Mouse (Mus musculus) spleen, postnatal 10 days (tissue): ENCODE measurements around the gene Trmt1l.
"Not testable (repeated sequence)": the region's sequence is repeated elsewhere in the genome, so short reads cannot be mapped to it uniquely, and the experiment has no call there.

Source experiments
- DNase-seq, 2 experiments: peaks; one replicate each; pipeline ENCODE4 v3.0.0; 2021 to 2022; ENCODE audit warnings: low spot score in 2 of 2

Gene Trmt1l

DNA sequence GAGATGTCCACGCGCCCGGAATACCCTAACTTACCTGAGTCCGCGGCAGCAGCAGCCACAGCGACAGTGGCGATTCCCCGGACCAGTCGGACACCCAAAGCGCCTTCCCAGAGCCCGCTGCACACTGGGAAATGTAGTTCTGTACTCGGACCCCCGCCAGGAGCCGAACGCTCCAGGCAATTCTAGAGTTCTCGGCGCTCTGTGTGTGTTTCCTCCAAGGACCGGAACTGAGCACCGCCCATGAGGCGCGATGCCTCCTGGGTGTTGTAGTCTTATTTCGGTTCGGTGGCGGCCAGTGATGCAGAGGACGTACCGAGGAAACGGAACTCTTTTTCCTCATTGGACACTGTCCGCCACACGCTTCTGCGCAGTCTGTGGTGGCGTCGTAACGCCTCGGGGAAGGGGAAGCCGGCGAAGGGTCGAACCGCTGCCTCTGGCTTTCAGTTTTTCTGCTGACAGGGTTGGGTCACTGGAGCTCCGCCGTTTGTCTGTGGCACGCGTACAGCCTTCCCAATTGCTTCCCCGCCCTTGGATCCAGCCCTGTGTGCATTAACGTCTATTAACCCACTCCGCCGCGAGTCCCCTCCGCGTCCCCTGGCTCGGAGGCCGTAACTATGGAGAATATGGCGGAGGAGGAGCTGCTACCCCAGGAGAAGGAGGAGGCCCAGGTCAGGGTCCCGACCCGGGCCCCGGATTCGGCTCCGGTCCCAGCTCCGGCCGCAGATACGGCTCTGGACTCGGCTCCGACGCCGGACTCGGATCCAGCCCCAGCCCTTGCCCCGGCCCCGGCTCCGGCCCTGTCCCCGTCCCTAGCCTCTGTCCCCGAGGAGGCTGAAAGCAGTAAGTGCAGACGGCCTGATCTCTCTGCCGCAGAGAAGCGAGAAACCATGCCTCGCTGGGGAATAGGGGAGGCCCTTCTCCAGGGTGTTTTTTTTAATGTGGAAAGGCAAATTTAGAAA lies at the start of gene Trmt1l, which contains the start of gene Swt1:
Gene Trmt1l (plus strand): TSS at position 280 of the 959 bp plus-strand sequence.
Gene Swt1 (minus strand): TSS at position 193 of the 959 bp plus-strand sequence.
- DNase-seq = peak; percentile 89 to 95

- DNase-seq = peak in 1 of 2 experiments; percentile 41
These were observed 38.3 kb upstream of the Trmt1l start for GRCm38 (mm10) chr1:151390029-151390428.

- DNase-seq = no peak
These were observed 18.5 kb upstream of the Trmt1l start for GRCm38 (mm10) chr1:151409827-151410226.

DNA sequence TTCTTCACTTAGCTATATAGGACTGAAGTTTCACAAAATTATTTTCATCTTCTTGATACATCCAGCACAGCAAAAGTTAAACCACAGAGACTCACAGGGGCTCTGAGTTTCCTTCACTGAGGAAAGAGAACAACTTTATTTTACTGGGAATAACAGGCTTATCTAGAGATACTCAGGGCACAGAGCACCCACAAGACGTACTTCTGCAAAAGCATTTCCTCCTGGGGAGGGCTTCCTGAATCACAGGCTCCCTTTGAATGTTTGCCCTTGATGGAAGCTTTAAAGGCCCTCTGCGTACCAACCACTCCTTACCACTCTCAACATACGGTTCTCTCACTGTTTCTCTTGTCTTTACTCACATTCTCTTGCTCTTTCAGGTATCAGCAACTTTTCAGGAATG lies 6.2 kb upstream of the Trmt1l start:
- no peak for DNase-seq

DNA sequence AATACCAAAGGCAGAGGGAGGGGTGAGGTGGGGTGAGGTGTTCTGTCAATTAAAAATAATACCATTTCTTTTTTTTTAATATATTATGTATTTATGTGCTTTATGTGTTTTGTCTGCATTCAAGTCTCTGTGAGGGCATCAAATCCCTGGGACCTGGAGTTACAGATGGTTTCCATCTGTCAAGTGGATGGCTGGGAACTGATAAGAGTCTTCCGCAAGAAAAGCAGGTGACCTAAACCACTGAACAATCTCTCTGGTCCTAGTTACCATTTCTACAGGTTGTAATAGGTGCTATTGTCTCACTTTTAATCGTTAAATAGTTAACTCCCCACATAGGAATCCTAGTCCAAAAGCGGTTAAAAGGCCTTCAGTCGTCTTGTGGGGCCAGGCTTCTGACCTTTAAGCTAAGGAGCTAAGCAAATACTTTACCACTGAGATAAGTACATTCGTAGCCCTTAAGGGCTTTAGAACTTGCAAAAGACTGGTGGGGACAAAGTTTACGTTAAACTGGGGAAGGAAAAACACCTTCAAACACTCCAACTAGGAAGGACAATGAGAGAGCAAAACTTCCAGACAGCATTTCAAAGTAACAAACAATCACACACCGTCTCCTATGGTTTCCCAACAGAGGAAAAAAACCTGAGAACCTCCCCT lies 1.3 kb upstream of the Trmt1l start:
- peak in 1 of 2 experiments; percentile 15 for DNase-seq

- DNase-seq = no peak
These were observed 467 bp upstream of the Trmt1l start for GRCm38 (mm10) chr1:151427888-151428262.

DNA sequence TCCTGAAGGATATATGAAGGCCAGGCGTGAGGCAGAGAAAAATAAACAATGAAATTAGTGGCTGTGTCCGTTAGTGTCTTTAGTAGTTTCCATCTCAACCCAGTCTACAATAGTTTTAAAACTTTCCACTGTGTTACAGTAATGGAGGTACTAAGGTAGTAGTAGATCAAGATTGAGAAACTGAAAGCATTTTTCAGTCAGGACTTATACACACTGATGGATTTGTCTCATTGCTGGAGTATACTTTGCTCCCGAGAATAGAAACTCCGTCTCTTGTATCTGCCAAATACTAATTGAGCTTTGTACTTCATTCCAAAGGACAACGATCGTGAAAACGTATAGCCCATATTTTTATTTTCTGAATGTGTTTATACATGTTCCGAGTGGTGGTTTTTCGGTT lies 974 bp downstream of the Trmt1l start:
- no peak for DNase-seq

DNA sequence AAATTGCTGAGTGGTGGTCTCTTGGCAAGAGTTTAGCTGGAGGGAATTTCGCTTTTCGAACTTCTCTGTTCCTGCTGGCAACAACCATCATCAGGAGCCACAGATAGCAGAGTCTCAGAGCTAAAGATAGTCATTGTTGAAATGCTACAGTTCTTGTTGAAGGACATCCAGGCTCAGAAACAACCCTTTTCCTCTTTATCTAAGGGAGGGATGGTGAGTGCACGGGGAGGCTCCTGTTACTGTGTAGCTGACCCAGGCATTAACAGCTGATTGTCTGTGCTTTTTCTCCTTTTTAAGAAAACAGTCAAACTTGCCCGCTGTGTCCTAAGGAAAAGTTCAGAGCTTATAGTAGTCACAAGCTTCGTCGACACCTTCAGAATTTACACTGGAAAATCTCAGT lies 7.1 kb downstream of the Trmt1l start:
- DNase-seq = no peak

- DNase-seq = no peak
These were observed 21.5 kb downstream of the Trmt1l start for GRCm38 (mm10) chr1:151449866-151450265.

DNA sequence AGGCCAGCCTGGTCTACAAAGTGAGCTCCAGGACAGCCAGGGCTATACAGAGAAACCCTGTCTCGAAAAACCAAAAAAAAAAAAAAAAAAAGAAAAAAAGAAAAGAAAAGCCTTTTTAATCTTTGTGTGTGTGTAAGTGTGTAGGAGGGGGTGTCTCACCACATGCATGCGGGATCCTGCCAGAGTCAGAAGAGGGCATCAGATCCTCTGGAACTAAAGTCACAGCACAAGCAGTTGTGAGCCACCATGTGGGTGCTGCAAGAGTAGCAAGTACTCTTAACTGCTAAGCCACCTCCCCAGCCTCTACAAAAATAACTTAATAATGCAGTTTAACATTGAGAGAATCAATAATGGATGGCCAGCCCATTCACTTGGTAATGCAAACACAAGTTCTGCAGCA lies 22.5 kb downstream of the Trmt1l start:
- no peak for DNase-seq

DNA sequence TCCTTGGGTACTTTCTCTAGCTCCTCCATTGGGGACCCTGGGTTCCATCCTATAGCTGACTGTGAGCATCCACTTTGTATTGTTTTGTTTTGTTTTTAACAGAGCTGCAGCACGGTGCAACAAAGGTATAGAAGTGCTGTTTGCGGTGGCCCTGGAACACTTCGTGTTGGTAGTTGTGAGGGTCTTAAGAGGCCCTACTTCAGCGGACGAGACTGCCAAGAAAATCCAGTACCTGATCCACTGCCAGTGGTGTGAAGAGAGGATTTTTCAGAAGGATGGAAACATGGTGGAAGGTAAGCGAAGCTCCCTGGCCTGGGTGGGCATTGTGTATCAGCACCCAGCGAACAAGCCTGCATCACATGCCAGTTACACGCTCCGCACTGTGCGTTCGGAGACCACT lies 23.6 kb downstream of the Trmt1l start:
- DNase-seq = no peak

GRCm38 (mm10) chr1:151457087-151457486 lies 28.7 kb downstream of the Trmt1l start:
- no peak for DNase-seq

GRCm38 (mm10) chr1:151461265-151461664 lies 32.9 kb downstream of the Trmt1l start:
- DNase-seq = peak in 1 of 2 experiments; percentile 38

DNA sequence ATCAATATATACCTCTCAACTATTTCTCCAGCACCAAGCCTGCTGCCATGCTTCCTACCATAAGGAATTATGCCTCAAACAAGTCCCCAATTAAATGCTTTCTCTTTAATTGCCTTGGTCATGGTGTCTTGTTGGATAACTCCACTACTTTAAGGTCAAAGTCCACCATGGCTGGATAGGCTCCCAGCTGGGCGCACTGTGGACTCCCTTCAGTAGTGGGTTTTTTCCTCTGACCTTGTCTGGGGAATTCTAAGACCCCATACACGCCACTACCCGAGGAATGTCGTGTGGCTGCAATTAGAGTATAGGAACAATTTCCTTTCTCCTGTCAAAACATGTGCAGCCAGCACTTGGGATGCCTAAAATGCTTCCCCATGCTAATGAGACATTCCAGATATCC lies 36.6 kb downstream of the Trmt1l start:
- DNase-seq = no peak

DNA sequence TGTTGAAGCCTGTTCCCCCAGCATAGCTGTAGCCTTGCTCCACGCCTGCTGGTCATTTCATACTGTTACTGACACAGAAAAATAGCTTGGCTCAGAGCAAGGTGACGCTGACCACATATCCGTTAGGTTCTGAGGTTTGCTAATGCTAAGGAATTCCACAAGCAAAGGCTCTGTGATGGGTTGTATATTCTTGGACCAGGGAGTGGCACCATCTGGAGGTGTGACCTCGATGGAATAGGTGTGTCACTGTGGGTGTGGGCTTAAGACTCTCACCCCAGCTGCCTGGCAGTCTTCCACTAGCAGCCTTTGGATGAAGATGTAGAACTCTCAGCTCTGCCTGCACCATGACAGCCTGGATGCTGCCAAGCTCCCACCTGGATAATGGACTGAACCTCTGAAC lies 38.2 kb downstream of the Trmt1l start:
- DNase-seq = no peak

GRCm38 (mm10) chr1:151471429-151471828 lies 43.1 kb downstream of the Trmt1l start:
- DNase-seq = no peak

GRCm38 (mm10) chr1:151472386-151472785 lies 44.0 kb downstream of the Trmt1l start:
- DNase-seq = not testable (repeated sequence)

- DNase-seq = no peak
These were observed 54.2 kb downstream of the Trmt1l start for GRCm38 (mm10) chr1:151482497-151482896.

DNA sequence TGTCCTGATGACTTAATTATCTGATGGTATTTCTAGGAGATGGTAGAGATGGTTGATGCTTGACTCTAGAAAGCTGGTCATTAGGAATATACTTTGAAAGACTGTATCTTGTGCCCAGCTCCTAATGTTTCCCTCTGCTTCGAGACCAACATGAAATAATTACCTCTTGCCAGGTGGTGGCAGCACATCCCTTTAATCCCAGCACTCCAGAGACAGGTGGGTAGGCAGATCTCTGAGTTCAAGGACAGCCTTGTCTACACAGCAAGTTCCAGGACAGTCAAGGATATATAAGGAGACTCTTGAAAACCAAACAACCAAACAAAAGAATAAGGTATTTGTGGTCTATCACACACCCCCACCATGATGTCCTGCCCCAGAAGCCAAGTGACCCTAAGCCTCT lies 55.2 kb downstream of the Trmt1l start:
- peak in 1 of 2 experiments; percentile 53 for DNase-seq

DNA sequence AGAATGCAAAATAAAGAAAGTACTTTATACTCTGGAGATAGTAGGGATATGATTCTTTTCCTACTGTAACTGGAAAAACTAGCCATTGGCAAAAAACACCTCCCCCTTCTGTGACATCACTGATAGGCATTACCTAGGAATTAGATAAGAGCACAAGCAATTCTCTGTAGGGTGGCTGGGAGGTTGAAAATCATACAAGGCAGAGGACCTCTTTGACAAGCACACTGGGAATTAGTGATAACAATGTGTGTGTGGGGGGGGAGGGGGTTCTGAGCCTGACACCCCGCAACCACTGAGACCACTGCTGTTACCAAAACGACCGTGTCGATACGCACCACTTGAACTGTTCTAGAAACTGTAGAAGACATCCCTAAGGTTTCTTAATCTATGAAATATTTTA lies 56.4 kb downstream of the Trmt1l start:
- no peak for DNase-seq

DNA sequence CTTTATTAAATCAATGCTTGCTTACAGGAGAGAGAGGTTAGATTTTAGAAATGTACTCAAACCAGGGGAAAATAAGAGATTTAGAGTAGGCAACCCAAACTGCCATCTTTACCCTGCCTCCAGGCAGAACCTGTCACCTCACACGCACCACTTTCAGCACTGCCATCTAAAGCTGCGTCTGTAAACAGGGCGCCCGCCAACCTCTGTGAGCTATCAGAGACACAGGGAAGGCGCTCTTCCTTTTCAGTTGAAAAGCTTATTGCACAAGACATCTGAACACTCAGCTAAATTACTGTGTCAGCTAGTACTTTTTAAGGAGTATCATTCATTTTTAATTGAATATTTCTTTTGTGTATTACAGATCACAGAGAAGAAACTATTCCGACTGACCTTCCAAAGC lies 61.5 kb downstream of the Trmt1l start:
- no peak for DNase-seq

DNA sequence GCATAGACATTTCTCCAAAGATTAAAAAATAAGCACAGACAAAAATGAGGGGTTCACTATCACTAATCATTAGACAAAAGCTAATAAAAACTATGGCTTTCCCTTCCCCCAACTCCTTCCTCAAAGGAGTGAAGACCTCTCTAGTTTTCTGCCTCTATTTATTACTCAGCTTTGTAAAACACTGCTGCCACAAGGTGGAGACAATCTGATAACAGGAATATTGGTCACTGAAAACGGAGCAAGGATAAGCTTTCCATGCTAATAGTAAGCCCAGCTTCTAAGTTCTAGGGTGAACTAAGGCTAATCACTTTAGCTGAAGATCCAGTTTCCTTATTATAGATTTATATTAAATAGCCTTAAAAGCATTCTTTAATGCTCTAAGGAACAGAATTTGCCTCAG lies 64.1 kb downstream of the Trmt1l start:
- DNase-seq = no peak

DNA sequence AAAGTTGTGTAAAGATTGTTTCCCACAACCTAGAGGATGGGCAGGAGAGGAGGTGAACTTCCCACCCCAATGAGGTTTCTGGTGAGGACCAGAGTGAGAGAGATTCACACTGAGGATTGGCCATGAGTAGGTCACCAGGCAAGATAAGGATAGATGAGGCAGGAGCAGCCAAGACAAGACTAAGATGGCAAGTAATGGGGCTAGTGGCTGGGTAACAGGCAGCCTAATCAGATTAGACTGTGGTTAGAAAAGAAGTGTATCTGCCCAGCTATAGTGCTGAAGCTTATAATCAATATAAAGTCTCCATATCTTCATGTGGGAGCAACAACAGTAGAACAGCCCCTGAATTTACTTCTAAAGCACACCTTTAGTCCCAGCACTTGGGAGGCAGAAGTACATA lies 65.5 kb downstream of the Trmt1l start:
- DNase-seq = no peak
